Mouse (Mus musculus): ENCODE measurements around the gene Dph2. TPM values are rescaled to one million over a fixed set of nuclear protein-coding genes. Genes with fewer than 3 reads are reported as not detected.

The Dph2 gene
- 5.9 and 6.9 TPM in 2 replicates for polyA plus RNA-seq (2015; fragmentation: Nextera tagmentation; extraction: Ambion mirVana)

DNA sequence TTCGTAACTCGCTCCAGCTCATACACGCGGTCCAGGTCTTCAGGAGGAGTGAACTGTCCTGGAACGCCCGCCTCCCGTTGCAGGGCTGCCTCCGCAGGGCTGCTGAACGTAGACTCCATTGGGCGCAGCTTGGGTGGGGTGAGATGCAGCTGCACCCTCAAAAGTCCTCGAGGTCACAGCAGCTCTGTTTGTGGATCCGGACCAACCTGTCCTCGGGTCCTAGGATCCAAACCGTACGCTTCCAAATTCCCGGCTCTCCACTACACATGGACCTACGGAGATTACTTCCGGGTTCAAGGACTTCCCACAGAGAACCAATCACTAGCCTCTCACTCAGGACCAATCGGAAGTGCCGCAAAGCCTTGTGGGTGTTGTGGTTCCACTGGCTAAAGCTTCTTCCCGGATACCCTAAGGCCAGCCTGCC lies at the start of gene Dph2:
Dph2 (minus strand) TSS at position 295 of the 424 bp plus-strand sequence.
- Histone ChIP-seq H3K27me3 (no peaks in the 10 kb centered on the region), H3K36me3 (replicated peaks) (peaks cover 34% of the 10 kb centered on the region), H3K4me1 (replicated peaks) (peaks cover 31% of the 10 kb centered on the region), H3K27ac (replicated peaks) (no peak within 1 kb of the TSS; the same call in 1 of the 2 replicates), H3K4me3 (replicated peaks) (peak within 1 kb of the TSS; percentile 84), H3K4me2 (peak within 1 kb of the TSS; percentile 86), H3K9me3 (replicated peaks) (no peaks in the 10 kb centered on the region), H3K9ac (peak within 1 kb of the TSS; percentile 62)
- WGBS (ENCODE audit: insufficient replicate concordance) = 0% methylated on average over 21 of the region's 21 CpGs
- peak; percentile 69 for ATAC-seq (ENCODE audit: insufficient read depth)

DNA sequence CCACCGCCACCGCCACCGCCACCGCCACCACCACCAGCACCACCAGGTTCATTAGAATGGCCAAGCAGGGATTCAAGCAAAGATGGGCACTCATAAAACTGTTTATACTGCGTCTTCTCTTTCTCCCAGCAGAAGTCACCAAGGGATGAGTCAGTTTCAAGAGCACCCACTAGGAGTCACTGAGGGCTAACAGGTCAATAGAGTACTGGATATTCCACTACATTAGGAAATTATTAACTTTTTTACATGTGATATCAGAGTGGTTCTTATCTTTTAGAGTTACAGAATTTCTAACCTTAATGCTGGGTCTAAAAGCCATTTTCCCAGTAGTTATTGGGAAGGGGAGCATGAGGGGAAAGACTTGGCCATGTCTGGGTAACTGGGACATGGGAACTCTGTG lies 45.1 kb upstream of the Dph2 start:
- no peak overlapping the region for H3K4me2 ChIP-seq
- no peaks in the 10 kb centered on the region for H3K4me1 ChIP-seq (replicated peaks)
- no peak overlapping the region for H3K9ac ChIP-seq
- H3K36me3 ChIP-seq (replicated peaks) = no peaks in the 10 kb centered on the region
- 0 out of 2 replicates have a peak, but pooled peaks cover 3% of the 10 kb centered on the region for H3K27me3 ChIP-seq
- no peaks in the 10 kb centered on the region for H3K9me3 ChIP-seq (replicated peaks)
- no peak overlapping the region for H3K4me3 ChIP-seq (replicated peaks)
- H3K27ac ChIP-seq (replicated peaks) = no peak overlapping the region
- no peak for ATAC-seq (ENCODE audit: insufficient read depth)
- WGBS (ENCODE audit: insufficient replicate concordance) = 83% methylated on average over 5 of the region's 5 CpGs

DNA sequence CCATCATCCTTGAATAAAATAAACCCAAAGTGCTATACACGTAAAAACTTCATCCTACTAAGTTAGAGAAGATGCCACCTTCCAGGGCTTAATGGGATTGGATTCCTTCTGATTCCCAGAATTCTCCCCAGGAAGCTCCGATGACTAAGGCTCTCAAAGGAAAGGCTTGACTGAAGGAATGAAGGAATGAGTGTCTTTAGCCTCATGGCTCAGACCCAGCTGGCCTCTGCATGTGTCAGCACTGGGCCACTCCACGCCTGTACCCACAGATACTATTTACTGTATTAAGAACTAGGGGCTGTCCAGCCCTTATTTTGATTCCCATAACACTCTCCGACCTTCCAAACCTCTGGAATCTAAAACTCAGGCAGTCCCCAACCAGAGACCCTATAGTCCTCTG lies 42.2 kb upstream of the Dph2 start:
- ATAC-seq (ENCODE audit: insufficient read depth) = no peak
- H3K27ac ChIP-seq (replicated peaks) = no peak overlapping the region
- no peak overlapping the region for H3K4me3 ChIP-seq (replicated peaks)
- 69% methylated on average over 4 of the region's 4 CpGs for WGBS (ENCODE audit: insufficient replicate concordance)
- H3K9ac ChIP-seq = no peak overlapping the region
- no peak overlapping the region for H3K4me2 ChIP-seq
- H3K27me3 ChIP-seq = peaks cover 29% of the 10 kb centered on the region
- no peaks in the 10 kb centered on the region for H3K36me3 ChIP-seq (replicated peaks)
- H3K9me3 ChIP-seq (replicated peaks) = no peaks in the 10 kb centered on the region
- H3K4me1 ChIP-seq (replicated peaks) = peaks cover 12% of the 10 kb centered on the region

DNA sequence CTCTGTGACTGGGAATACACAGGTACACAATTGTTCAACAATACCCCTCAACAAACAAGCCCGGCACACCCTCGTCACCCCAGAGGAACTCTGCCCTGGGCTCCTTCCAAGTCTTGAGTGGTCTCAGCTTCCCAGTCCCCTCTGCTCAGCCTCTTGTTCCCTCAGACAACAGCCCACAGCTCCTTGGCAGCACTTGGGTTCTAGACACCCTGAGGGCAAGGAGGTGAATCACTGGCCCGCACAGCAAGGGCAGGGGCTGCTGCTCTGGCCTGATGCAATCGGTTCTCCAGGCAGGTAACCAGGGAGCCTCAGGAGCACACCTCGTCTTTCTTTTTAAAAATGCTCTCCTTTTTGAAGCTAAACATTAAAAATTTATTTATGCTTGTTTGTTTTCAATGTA lies 41.4 kb upstream of the Dph2 start:
- H3K36me3 ChIP-seq (replicated peaks) = no peaks in the 10 kb centered on the region
- peaks cover 20% of the 10 kb centered on the region for H3K4me1 ChIP-seq (replicated peaks)
- ATAC-seq (ENCODE audit: insufficient read depth) = no peak
- no peak overlapping the region for H3K4me2 ChIP-seq
- no peak overlapping the region for H3K9ac ChIP-seq
- H3K4me3 ChIP-seq (replicated peaks) = no peak overlapping the region
- no peaks in the 10 kb centered on the region for H3K9me3 ChIP-seq (replicated peaks)
- 73% methylated on average over 5 of the region's 5 CpGs for WGBS (ENCODE audit: insufficient replicate concordance)
- H3K27me3 ChIP-seq = peaks cover 37% of the 10 kb centered on the region
- H3K27ac ChIP-seq (replicated peaks) = no peak overlapping the region

DNA sequence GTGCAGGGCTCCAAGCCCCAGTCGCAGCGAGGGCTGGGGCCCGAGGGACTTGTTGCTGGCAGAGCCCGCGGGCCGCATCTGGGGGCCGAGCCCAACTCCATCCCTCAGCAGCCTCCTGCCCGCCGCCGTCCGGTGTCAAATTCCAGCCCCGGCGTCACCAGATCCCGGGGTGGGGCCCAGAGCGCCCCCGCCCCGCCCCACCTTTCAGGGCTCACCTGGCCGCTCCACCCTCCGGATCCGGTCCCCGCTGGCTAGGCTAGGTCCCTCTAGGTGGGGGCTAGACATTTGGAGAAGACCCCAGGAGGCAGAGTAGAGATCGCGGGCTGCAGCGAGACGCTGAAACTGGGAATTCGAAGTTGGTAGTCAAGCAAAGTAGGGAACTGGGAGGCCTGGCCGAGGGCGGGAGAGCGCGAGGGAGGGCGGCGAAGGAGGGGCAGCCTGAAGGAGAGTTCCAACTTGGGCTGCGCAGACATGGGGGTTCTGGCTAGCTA lies 37.6 kb upstream of the Dph2 start, which contains the start of gene Artn:
Artn (minus strand) TSS at position 373 of the 491 bp plus-strand sequence.
- peak; percentile 6; the same call in 1 of the 2 replicates for ATAC-seq (ENCODE audit: insufficient read depth)
- WGBS (ENCODE audit: insufficient replicate concordance) = 1% methylated on average over 33 of the region's 33 CpGs
- peak within 1 kb of the TSS; percentile 75 for H3K4me2 ChIP-seq
- no peaks in the 10 kb centered on the region for H3K36me3 ChIP-seq (replicated peaks)
- no peaks in the 10 kb centered on the region for H3K9me3 ChIP-seq (replicated peaks)
- H3K4me3 ChIP-seq (replicated peaks) = peak within 1 kb of the TSS; percentile 58
- peaks cover 75% of the 10 kb centered on the region for H3K27me3 ChIP-seq
- peaks cover 41% of the 10 kb centered on the region for H3K4me1 ChIP-seq (replicated peaks)
- H3K27ac ChIP-seq (replicated peaks) = peak within 1 kb of the TSS; percentile 88
- H3K9ac ChIP-seq = peak within 1 kb of the TSS; percentile 65

DNA sequence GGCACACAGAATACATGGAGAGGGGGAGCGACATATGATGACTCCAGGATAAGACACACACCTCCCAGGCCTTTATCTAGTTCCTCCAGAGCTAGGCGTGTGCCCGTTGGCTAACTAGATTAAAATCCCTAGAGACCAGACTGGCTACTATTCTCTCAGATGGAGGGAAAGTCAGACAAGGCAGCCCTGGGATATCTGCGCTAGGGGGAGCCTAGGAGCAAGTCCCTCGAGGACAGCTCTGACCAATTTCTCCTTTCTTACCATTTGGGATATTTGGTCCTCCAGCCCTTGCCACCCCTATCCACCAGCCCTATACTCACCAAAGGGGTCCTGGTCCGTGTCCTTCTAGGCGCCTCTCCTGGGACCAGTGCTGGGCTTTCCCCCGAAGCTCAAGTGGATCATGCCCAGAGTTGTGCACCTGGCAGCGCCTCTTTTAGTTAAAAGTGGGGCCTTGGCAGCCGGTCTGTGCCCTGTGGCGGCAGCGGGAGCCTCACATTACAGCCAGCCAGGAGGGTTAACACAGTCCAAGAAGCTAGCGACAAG lies 36.9 kb upstream of the Dph2 start:
- H3K9ac ChIP-seq = peak overlapping the region; percentile 65
- peak overlapping the region; percentile 58 for H3K4me3 ChIP-seq (replicated peaks)
- ATAC-seq (ENCODE audit: insufficient read depth) = peak; percentile 93
- no peaks in the 10 kb centered on the region for H3K9me3 ChIP-seq (replicated peaks)
- H3K4me1 ChIP-seq (replicated peaks) = peaks cover 43% of the 10 kb centered on the region
- H3K27ac ChIP-seq (replicated peaks) = peak overlapping the region; percentile 88
- no peaks in the 10 kb centered on the region for H3K36me3 ChIP-seq (replicated peaks)
- H3K27me3 ChIP-seq = peaks cover 82% of the 10 kb centered on the region
- H3K4me2 ChIP-seq = peak overlapping the region; percentile 75
- 2% methylated on average over 13 of the region's 13 CpGs for WGBS (ENCODE audit: insufficient replicate concordance)

DNA sequence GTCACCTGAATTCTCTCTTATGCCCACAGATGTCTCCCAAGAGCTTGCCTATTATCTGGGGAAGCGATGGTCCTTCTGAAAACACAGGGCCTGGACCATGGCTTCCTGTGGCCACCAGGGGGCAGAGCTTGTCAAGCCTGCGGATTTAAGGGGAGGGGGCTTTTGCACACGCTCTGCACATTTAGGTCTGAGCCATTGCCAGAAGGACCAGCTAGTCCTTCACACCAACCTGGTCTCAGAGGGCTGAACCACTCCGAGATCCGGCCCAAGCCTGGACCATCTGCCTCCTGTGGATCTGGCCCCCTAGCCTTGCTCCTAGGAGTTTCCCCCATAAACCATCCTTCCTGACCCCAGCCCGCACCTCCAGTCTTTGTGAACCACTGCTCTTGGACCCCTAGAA lies 36.4 kb upstream of the Dph2 start:
- H3K4me2 ChIP-seq = peak overlapping the region; percentile 75
- H3K9ac ChIP-seq = peak overlapping the region; percentile 28
- H3K9me3 ChIP-seq (replicated peaks) = no peaks in the 10 kb centered on the region
- H3K27ac ChIP-seq (replicated peaks) = peak overlapping the region; percentile 88
- H3K4me3 ChIP-seq (replicated peaks) = peak overlapping the region; percentile 58
- WGBS (ENCODE audit: insufficient replicate concordance) = 14% methylated on average over 6 of the region's 6 CpGs
- H3K27me3 ChIP-seq = peaks cover 87% of the 10 kb centered on the region
- peak; percentile 54 for ATAC-seq (ENCODE audit: insufficient read depth)
- no peaks in the 10 kb centered on the region for H3K36me3 ChIP-seq (replicated peaks)
- H3K4me1 ChIP-seq (replicated peaks) = peaks cover 43% of the 10 kb centered on the region

DNA sequence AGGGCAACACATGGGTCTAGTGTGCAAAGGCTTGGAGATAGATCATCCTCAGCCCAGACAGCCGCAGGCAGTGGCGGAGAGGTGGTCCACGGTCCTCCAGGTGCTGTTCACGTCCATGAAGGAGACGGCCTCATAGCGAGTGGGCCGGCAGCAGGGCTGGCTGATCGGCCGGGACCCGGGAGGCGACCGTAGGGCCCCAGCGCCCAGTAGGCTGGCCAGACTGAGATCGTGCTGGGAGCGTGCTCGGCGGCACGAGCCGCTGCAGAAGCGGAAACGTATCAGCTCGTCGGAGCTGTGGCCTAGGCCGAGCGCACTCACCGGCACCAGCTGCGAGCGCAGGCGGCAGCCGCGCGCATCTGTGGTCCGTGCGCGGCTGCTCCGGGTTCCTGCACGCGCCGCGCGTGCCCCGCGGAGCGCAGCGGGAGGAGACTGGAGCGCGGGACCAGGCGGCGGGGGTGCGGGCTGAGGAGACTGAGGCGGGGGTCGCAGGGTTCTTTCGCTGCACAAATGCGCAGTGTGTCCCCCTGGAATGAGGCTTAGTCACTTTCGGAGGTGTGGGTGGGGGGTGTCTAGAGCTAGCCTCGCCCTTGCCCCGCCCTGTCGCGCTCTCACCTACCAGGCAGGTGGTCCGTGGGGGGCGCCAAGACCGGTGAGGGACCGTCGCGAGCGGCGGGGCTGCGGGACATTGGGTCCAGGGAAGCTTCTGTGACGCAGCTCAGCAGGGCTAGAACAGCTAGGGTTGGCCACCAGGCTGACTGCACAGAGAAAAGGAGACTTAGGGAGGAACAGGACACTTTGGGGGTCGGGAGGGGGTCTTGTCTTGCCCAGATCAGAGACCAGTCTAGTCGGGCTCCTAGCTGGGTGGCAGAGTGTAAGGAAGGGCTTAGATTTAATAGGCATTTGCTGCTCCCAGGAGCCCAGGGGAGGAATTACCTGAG lies 35.0 kb upstream of the Dph2 start:
- H3K27me3 ChIP-seq = peaks cover 98% of the 10 kb centered on the region
- WGBS (ENCODE audit: insufficient replicate concordance) = 2% methylated on average over 70 of the region's 71 CpGs
- no peaks in the 10 kb centered on the region for H3K36me3 ChIP-seq (replicated peaks)
- peak overlapping the region; percentile 58 for H3K4me3 ChIP-seq (replicated peaks)
- H3K9me3 ChIP-seq (replicated peaks) = no peaks in the 10 kb centered on the region
- ATAC-seq (ENCODE audit: insufficient read depth) = no peak
- peak overlapping the region; percentile 75 for H3K4me2 ChIP-seq
- peak overlapping the region; percentile 16; the same call in 1 of the 2 replicates for H3K9ac ChIP-seq
- H3K27ac ChIP-seq (replicated peaks) = no peak overlapping the region
- H3K4me1 ChIP-seq (replicated peaks) = peaks cover 43% of the 10 kb centered on the region

DNA sequence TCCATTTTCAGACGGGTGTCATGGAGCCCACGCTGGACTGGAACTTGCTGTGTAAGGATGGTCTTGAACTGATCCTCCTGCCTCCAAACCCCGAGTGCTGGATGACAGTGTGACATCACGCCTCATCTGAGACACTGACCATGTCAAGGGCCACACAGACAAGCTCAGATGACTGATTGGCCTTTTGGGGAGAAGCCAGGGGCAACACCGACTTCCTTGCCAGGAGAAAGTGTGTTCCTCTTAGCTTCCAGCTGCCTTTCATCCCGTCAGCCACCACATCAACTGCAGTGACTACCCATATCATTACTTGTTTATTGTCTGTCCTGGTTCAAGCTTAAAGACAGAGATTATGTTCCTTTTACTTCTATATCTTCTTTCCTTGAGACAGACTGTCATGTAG lies 33.1 kb upstream of the Dph2 start:
- H3K4me3 ChIP-seq (replicated peaks) = no peak overlapping the region
- no peaks in the 10 kb centered on the region for H3K36me3 ChIP-seq (replicated peaks)
- H3K27ac ChIP-seq (replicated peaks) = no peak overlapping the region
- H3K9me3 ChIP-seq (replicated peaks) = no peaks in the 10 kb centered on the region
- H3K27me3 ChIP-seq = peaks cover 92% of the 10 kb centered on the region
- 34% methylated on average over 6 of the region's 6 CpGs for WGBS (ENCODE audit: insufficient replicate concordance)
- no peak overlapping the region for H3K4me2 ChIP-seq
- no peak for ATAC-seq (ENCODE audit: insufficient read depth)
- no peak overlapping the region for H3K9ac ChIP-seq
- H3K4me1 ChIP-seq (replicated peaks) = peaks cover 40% of the 10 kb centered on the region

DNA sequence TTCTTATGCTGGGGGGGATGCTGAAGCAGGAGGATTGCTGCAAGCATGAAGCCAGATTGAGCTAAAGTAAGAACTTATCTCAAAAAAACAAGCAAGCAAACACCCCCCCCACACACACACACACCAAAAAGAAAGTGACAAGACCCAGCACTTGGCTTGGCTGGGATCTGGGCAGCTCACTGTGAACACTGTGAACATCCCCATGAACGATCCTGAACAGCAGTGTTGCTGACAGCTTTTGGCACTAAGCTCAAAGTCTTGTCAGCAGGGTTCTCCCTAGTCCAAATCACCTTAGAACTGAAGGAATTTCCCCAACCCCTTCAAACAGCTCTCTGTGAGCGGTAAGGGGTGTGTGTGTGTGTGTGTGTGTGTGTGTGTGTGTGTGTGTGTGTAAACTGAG lies 31.6 kb upstream of the Dph2 start:
- Histone ChIP-seq H3K27me3 (peaks cover 77% of the 10 kb centered on the region), H3K9ac (no peak overlapping the region)

DNA sequence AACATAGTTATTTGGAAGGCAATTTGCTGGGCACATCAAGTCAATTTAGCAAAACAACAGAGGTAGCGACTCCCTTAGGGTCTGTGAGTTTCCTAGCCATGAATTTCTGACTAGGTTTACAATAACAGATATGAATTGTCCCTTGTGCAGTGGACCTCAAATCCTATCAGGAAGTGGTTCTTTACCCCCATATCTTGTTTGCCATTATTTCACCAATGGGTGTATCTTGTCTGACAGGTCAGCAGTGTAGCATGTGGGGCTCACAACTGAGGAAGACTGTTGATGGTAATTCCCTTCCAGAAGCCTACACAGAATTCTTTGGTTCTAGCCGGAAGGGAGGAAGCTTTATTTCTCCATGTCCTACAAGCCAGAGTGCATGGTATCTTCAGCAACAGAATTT lies 29.5 kb upstream of the Dph2 start:
- Histone ChIP-seq H3K36me3 (replicated peaks) (no peaks in the 10 kb centered on the region), H3K27me3 (peaks cover 56% of the 10 kb centered on the region), H3K4me2 (no peak overlapping the region), H3K4me1 (replicated peaks) (peaks cover 31% of the 10 kb centered on the region), H3K9ac (no peak overlapping the region), H3K9me3 (replicated peaks) (no peaks in the 10 kb centered on the region), H3K4me3 (replicated peaks) (no peak overlapping the region), H3K27ac (replicated peaks) (no peak overlapping the region)
- 69% methylated on average over 2 of the region's 2 CpGs for WGBS (ENCODE audit: insufficient replicate concordance)
- ATAC-seq (ENCODE audit: insufficient read depth) = no peak

More for the DNA sequence above, 31.6 kb upstream of the Dph2 start:
- Histone ChIP-seq H3K4me1 (replicated peaks) (peaks cover 31% of the 10 kb centered on the region), H3K27ac (replicated peaks) (no peak overlapping the region), H3K4me3 (replicated peaks) (no peak overlapping the region), H3K4me2 (no peak overlapping the region), H3K36me3 (replicated peaks) (no peaks in the 10 kb centered on the region), H3K9me3 (replicated peaks) (no peaks in the 10 kb centered on the region)
- WGBS (ENCODE audit: insufficient replicate concordance) = 78% methylated on average over 2 of the region's 2 CpGs
- ATAC-seq (ENCODE audit: insufficient read depth) = no peak
